Mouse (Mus musculus): Measurements from ENCODE around the gene Trio. TPM values are rescaled to one million over a fixed set of nuclear protein-coding genes. Genes with fewer than 3 reads are reported as not detected.
A peak's percentile ranks its signal among the peaks of the same experiment; 100 is the strongest.

Trio gene
- total RNA-seq, 1 experiment from 2014 or later = 16.9 TPM

- no peak for ATAC-seq (replicated peaks; ENCODE audit: low read depth, poor library complexity, severe bottlenecking)
These were observed 94.2 kb downstream of the Trio start for GRCm38 (mm10) chr15:27931459-27931858.

DNA sequence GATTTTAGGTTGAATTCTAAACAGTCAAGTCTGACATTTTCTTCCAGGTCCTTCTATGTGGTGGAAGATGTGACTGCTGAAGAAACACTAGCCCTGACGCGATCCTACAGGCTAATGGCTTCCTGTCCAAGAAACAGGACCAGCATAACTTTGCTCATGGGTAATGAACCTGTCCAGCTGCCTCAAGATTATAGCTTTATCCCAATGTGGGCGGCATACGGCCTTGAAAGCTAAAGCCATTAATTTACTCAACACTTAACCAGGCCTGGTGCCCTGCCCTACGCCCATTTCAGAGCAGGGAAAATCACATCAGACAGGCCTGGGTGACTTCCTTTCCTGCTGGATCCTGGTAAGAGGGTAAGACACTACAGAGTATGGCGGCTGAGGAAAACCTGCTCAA is 98.0 kb downstream of the Trio start:
- ATAC-seq (replicated peaks; ENCODE audit: low read depth, poor library complexity, severe bottlenecking) = no peak

DNA sequence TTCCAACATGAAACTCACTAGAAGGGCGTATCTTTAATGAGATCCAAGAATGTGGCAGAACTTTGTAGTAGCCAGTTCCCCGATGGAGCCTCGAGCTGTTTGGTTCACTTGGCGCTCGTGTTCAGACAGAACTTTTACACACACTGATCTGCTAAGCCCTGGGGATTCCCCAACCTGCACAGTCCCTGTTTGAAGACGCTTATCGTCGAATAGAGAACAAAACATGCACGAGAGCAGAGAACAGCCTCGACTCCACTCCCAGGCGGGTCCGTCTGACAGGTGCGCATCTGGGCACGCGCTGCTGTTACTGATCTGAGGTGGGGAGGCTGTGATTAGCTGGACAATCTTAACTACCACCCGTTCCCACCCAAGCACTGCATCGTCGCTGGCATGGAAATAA is 98.7 kb downstream of the Trio start:
- no peak for ATAC-seq (replicated peaks; ENCODE audit: low read depth, poor library complexity, severe bottlenecking)

GRCm38 (mm10) chr15:27926450-27926849 is 99.2 kb downstream of the Trio start:
- ATAC-seq (replicated peaks; ENCODE audit: low read depth, poor library complexity, severe bottlenecking) = peak; percentile 33

- peak; percentile 42 for ATAC-seq (replicated peaks; ENCODE audit: low read depth, poor library complexity, severe bottlenecking)
These were observed 99.8 kb downstream of the Trio start for GRCm38 (mm10) chr15:27925865-27926264.

DNA sequence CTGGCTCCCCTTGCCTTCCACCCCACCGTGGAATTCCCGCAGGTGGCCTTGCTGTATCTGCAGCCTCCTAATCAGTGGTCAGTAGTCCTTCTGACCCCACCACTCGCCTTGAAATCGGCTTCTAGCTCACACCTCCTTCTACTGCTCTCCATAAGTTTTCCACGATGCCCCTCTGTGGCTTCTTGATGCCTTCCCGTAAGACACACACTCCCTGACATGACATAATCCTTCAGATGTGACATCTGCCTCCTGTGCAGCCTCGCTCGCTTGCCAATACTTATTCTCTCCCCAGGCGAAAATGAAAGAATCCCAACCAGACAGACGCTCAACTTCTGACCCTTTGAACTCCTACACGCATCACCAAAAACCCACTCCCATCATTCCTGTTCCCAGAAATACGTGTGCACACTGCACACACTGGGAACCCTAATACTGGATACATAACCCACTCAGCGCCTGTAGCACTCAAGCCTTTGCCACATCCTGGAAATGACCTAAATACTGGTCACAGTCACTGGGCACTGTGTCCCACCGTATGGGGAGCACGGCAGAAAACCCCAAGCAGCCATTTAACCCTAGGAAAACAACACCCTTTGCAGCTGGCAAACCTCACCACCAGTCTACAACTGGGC is 100.5 kb downstream of the Trio start:
- no peak for ATAC-seq (replicated peaks; ENCODE audit: low read depth, poor library complexity, severe bottlenecking)

GRCm38 (mm10) chr15:27923987-27924341 is 101.7 kb downstream of the Trio start:
- peak; percentile 7 for ATAC-seq (replicated peaks; ENCODE audit: low read depth, poor library complexity, severe bottlenecking)

DNA sequence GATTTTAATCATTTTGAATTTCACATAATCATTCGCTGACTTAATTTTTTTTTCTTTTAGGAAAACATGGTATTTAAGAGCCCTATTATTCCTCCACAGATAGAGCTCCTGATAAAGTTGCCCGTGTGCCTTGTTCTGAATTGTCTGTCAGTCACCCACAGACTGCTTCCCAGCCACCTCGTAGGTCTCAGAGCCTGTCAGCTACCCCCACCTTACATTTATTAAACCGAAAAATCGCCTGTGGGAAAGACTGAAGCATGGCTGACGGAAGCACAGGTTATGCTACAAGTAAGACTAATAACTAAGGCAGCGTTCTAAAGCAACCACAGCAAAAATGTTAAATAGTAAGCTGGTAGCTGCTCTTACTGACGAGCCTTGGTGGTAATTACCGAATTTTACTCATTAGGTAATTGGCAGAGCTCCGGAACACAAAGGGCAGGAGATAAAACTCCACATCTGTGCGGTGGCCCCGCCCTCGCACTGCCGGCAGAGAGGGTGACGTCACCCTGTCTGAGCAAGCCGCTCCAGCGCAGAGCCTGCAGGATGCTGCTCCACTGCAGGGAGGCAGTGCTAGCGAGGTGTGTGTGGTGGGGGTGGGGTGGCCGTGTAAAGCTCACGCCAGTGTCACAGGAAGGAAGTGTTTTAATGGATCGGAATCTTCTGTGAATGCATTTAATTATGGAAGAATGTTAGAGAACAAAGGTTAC is 102.2 kb downstream of the Trio start:
- peak; percentile 79 for ATAC-seq (replicated peaks; ENCODE audit: low read depth, poor library complexity, severe bottlenecking)

GRCm38 (mm10) chr15:27920751-27921150 is 104.9 kb downstream of the Trio start:
- ATAC-seq (replicated peaks; ENCODE audit: low read depth, poor library complexity, severe bottlenecking) = no peak

DNA sequence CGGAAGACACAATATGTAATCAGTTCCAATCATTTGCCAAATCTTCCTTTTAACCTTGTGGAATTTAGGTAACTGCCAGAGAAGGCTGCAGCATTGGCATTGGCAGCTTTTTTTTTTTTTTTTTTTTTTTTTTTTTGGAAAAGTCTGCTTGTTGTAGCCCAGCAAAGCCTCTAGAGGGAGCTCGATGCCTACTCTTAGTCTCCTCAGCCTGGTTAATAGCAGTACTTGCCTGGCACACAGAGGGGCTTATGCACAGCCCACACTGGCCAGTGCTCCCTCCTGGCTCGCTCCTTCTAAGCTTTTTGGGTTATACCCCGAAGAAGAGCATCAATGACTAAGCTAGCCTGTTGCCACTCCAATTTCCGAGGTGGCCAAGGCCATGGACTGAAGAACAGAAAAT is 106.1 kb downstream of the Trio start:
- ATAC-seq (replicated peaks; ENCODE audit: low read depth, poor library complexity, severe bottlenecking) = peak; percentile 70

DNA sequence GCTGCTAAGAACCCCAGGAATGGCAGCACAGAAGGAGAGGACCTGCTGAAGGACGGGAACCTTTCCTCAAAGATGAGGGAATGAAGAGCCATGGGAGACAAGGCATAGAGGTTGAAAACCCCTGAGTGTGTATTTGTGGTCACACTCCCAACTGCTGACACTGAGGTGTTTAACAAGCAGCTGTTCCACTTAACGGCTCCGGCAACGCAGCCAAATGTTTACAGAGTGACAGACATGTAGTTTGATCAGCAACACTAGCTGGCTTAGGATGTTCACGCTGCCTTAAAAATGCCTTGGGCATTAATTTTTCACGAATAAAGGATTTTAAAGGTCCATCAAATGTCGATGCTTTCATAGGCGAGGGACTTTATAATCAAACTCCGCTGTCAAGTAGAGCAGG is 106.8 kb downstream of the Trio start:
- no peak for ATAC-seq (replicated peaks; ENCODE audit: low read depth, poor library complexity, severe bottlenecking)

DNA sequence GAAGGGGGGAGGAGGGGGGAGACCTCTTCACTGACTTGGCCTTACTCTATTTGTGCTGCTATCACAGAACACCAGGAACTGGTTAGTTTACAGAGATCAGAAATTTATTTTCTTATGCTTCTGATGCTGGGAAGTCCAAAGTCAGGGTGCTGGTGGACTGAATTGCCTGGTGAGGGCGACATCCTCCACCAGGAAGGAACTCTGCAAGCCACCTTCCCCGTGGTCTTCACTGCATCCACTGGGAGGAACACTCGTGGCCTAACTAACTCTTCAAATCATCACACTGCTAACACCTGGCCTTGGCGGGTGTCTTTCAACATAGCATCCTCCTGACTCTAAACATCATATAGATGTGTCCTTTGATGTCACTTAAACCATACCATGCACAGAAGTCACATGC is 109.4 kb downstream of the Trio start:
- ATAC-seq (replicated peaks; ENCODE audit: low read depth, poor library complexity, severe bottlenecking) = no peak

GRCm38 (mm10) chr15:27913013-27913412 is 112.6 kb downstream of the Trio start:
- no peak for ATAC-seq (replicated peaks; ENCODE audit: low read depth, poor library complexity, severe bottlenecking)

- no peak for ATAC-seq (replicated peaks; ENCODE audit: low read depth, poor library complexity, severe bottlenecking)
These were observed 114.5 kb downstream of the Trio start for GRCm38 (mm10) chr15:27911196-27911595.

GRCm38 (mm10) chr15:27910179-27910578 is 115.5 kb downstream of the Trio start:
- ATAC-seq (replicated peaks; ENCODE audit: low read depth, poor library complexity, severe bottlenecking) = no peak

GRCm38 (mm10) chr15:27907649-27908048 is 118.0 kb downstream of the Trio start:
- ATAC-seq (replicated peaks; ENCODE audit: low read depth, poor library complexity, severe bottlenecking) = no peak

DNA sequence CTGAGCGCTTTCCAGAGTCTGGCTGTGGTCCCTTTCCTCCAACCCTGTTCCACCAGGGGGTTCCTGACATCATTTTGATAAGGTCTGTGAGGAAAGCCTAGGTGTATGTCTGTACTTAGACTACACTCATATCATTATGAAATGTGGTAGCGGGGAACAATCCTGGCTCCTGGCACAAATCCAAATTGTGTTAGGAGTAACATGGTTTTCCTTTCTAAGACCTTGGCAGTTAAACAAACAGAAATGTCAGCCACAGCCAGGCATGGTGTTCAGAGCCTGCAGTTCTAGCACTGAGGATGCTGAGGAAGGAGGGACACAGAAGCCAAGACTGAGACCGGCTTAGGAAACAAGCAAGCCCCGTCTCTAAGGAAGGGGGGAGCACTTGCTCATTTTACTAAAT is 119.2 kb downstream of the Trio start:
- ATAC-seq (replicated peaks; ENCODE audit: low read depth, poor library complexity, severe bottlenecking) = no peak

DNA sequence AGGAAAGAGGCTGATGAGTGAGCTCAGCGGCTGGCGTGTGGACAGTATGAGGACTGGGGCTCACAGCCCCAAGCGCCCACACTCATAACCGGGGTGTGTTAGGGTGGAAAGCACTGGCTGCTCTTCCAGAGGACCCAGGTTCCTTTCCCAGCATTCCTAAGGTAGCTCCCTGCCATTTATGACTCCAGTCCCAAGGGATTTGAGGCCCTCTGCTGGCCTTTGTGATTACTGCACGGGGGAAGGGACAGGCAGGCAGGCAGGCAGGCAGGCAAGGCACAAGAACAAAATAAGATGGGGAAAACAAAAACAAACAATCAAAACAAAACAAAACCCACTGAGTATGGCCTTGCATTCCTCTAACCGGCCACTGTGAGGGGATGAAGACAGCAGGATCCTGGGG is 120.3 kb downstream of the Trio start:
- ATAC-seq (replicated peaks; ENCODE audit: low read depth, poor library complexity, severe bottlenecking) = 0 out of 2 replicates have a peak, but pooled peaks have one; percentile 34

GRCm38 (mm10) chr15:27904346-27905005 is 121.2 kb downstream of the Trio start:
- ATAC-seq (replicated peaks; ENCODE audit: low read depth, poor library complexity, severe bottlenecking) = no peak

DNA sequence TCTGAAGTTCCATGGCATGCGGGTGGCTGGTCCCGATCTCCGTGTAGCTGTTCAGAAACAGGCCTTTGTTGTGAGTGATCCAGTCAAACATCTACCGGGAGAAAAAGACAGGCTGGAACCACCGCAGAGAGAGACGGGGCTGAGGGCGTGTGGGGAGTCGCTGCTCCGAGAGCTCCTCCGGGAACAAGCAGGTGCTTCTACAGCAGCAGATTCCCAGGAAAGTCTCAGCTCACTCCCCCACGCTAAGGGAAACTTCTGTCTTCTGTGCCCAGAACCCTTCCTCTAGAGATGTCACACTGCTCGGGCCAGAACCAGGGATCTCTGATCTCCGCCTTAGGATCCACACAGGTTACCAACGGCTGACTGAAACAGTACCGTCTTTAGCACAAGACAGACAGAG is 124.4 kb downstream of the Trio start:
- no peak for ATAC-seq (replicated peaks; ENCODE audit: low read depth, poor library complexity, severe bottlenecking)

GRCm38 (mm10) chr15:27898795-27899406 is 126.7 kb downstream of the Trio start:
- peak; percentile 26; the same call in 1 of the 2 replicates for ATAC-seq (replicated peaks; ENCODE audit: low read depth, poor library complexity, severe bottlenecking)

Data from common myeloid progenitor, adult 5-6 weeks (primary cell).